Mouse (Mus musculus): Measurements from ENCODE around the gene Mob3a. TPM values are rescaled to one million over a fixed set of nuclear protein-coding genes. Genes with fewer than 3 reads are reported as not detected.
"Not testable (repeated sequence)": the region's sequence is repeated elsewhere in the genome, so short reads cannot be mapped to it uniquely, and the experiment has no call there.

Gene Mob3a
- total RNA-seq, 2 experiments from 2014 or later, result 5.5 to 7.4 TPM

DNA sequence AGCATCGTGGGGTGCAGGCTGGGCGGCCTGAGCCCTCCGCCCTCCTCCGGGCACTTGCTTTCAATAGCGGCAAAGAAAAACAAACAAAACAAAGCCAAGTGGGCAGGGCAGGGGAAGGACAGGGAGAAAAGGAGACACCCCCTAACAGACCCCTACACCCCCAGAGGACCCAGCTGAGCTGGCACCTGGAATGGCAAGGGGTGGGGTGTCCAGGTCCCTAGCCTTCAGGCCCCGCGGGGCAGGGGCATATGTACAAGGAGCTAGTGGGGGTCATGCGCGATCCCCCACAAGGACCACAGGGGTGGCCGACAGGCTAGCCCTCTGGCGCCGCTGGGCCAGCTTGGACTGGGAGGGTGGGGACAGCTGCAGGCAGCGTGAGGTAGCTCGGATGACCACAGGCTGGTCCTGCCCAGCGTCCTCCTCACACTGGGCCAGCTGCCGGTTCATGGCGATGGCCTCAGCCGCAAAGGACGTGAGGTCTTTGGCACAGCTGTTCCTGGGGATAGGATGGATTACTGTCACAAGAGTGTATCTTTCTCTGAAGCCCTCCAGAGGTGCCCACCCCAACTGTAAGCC, 34.9 kb downstream of the Mob3a start:
- DNase-seq, result peak; percentile 73
- intact Hi-C loops (cut with DNase I; ENCODE audit: low total_unique reads), result no loop called here

DNA sequence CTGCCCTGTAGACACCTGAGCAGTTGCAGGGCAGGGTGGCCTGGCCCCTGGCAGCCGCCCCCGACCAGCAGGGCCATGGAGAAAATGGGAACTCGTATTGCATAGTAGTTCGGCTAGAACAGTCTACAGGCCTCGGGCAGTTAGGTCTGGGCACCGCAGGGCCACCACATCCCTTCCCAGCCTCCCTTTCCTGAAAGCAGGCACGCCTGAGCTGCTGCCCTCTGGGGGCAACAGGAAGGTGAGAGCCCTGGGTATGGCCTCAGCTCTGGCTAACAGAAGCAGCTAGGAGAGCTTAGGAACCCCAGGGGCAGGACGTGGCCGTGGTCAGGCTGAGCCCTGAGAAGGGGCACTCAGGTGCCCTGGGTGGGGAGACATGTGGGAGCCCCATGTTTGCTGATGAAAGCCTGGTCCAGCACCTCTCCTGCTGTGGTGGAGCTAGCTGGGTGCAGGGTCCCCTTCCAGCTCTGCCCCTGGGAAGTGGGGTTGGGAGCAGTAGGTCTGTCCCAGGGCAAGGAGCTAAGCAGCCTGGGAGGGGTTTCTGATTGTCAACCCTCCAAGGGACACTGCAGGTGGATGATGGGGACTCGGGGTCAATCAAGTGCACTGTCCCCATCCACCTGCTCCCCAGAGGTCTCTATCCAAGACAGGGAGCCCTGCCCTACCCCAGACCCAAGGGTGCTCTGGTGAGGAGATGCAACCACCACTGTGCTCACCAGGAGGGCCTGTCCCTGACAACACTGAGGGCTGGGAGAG, 35.6 kb downstream of the Mob3a start:
- no peak for DNase-seq
- intact Hi-C loops (cut with DNase I; ENCODE audit: low total_unique reads), result no loop called here

DNA sequence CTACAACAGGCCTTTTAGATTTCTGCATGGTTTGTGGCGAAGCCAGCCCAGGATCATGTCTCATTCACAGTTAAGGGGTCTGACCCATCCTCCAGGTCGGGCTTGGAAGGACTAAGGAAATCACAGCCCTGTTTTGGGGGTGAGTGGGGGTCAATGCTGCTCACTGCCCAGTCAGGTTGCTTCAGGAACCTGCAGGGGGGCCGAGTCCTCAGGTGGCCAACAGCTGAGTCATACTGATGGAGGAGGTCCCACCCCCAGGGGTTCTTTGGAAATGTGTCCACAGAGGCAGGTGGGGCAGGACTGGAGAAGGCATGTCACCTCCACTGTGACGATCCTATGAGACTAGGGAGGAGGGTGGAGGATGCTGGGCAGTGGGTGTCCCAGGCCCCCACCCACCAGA, 36.3 kb downstream of the Mob3a start:
- no peak for DNase-seq
- intact Hi-C loops (cut with DNase I; ENCODE audit: low total_unique reads), result no loop called here

DNA sequence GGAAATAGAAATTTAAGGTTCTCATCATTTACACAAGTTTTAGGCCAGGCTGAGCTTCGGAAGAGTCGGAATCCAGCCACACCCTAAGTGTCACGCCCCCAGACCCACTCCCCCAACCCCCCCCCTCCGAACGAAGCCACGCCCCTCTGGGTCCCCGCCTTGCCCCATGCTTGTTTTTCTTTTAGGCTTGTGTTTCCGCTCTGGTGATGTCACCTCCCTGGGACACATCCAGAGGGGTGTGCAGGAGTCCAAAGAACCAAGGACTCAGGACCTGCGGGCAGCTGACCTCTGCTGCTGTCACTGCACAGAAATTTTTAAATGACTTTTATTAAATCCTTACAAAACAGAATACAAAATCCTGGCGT, 36.8 kb downstream of the Mob3a start:
- intact Hi-C loops (cut with DNase I; ENCODE audit: low total_unique reads), result no loop called here
- DNase-seq, result peak; percentile 87

DNA sequence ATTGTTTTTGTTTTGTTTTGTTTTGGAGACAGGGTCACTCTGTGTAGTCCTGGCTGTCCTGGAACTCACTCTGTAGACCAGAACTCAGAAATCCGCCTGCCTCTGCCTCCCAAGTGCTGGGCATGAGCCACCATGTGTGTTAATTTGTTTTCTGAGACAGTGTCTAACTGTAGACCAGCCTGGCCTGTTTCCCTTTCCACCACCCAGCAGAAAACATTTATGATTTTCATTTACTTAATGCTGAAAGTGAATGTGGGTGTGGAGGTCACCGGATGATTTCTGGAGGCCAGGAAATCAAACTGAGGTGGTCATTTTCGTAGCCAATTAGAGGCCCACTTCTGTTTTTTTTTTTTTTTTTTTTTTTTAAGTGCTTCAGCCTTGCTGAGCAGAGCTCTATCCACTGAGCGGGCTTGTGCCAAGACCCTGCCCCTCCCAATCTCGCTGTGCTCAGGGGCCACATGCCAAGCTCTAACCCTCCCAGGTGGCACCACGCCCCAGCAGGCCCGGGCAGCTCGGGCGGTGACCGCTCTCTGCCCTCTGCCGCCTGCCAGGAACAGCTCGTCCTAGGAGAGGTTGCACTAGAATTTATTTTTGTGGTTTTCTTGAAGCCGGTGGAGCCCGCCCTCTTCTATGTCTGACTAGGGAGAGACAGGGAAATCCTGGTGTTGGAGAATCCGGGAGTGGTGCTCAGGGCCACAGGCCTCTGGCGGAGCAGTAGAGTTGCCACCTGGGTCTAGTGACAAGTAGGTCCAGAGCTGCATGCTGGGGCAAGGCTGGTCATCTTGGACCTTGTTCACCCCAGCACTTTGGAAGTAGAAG, 37.4 kb downstream of the Mob3a start:
- intact Hi-C loops (cut with DNase I; ENCODE audit: low total_unique reads), result no loop called here
- peak; percentile 93 for DNase-seq

DNA sequence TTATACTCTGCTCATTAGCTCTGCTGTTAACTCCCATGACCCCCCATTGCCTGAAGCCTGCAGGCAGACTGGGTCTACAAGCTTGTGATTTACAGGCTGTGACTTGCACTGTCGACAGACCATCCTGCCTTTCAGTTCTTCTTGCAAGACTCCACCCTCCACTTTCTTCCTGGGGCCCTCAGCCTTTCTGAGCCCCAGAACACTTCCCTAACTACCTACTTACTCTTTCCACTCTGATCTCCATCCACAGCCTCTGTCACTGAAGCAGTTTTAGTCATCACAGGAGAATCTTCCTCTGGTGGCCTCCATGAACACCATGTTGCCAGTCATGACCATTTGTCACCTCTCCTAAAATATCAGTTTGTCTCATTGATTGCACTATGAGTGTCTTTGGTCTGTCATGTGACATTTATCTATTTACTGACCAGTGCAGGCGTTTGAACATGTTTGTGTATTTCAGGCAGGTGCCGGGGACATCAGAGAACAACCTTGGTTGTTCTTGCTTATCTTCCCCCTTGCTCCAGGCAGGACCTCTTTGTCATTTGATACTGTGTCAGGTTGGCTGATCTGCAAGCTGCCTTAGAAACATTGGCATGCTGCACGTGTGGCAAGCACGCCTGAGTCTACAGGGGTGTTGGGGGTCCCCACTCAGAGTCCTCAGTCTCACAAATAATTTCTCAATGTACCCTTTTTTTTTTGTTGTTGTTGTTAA, 38.1 kb downstream of the Mob3a start:
- intact Hi-C loops (cut with DNase I; ENCODE audit: low total_unique reads), result no loop called here
- DNase-seq, result no peak

DNA sequence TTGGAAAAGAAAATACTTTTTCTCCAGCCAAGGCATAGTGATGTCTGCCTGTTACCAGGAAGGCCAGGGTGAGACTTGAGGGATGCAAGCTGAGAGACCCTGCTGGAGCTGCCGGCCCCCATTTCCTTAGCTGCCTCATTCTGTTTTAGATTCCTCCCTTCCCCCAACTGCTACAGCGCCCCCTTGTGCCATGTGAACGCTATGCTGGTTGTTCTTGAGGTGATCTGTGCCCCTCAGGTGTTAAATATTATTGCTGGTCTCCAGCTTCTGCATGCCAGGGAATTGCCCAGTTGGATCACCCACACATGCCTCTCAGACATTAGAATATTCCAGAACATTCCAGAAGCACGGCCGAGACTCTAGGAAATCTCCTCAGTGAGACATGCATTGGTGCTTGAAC, 40.6 kb downstream of the Mob3a start:
- DNase-seq, result peak; percentile 56
- intact Hi-C loops (cut with DNase I; ENCODE audit: low total_unique reads), result no loop called here

DNA sequence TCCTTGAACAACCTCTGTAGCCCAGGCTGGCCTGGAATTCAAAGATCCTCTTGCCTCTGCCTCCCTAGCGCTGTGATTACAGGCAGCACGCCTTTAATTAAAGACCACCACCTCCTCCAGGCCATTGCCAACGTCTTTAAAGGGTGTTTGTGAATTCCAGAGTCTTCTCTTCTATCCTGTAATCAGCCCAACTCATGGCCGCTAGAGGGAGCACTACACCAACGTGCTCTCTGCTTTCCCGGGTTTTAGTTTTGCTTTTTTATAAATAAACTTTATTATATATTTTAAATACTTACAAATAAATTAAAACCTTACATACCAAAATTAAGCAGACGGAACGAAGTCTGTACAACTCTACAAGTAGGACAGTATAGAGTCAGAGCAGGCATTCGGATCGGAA, 42.6 kb downstream of the Mob3a start:
- peak; percentile 72 for DNase-seq
- intact Hi-C loops (cut with DNase I; ENCODE audit: low total_unique reads), result no loop called here

DNA sequence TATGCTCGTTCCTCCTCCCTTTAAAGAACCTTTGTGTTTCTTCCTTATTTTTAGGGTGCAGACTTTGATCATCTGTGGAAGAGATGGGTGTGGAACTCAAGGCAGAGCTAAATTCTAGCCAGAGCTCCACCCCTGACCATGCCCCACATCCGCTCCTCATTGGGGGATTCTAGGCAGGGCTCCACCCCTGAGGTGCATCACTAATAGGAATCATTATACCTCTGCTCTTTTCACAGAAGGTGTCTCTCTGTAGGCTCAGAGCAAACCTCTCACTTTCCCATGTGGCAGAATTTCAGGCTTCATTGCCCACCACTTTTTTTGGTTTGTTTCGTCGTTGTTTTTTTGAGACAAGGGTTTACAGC, 43.0 kb downstream of the Mob3a start:
- no peak for DNase-seq
- intact Hi-C loops (cut with DNase I; ENCODE audit: low total_unique reads), result no loop called here

DNA sequence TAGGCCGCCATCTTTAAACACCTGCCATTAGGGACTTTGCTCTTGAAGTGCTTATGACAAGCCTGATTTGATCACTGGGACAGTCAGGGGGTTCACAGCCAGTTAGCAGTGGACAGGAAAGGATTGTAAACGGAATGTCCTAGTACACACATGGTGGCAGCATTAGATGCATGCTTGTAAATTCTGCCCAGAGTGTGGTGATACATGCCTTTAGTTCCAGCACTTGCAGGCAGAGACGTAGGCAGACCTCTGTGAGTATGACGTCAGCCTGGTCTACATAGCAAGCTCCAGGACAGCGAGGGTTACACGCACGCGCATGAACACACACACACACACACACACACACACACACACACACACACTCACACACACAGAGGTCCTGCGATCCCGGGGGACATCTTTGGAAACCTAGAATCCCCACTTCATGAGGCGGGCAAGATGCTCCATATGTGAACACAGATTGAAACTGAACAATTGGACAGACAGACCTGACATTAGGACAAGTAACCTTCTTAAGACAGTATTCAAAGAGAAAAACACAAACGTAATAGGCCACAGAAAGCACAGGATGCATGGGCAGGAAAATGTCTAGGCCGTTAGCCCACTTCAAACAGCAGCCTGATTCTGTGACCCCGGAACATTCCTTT, 43.5 kb downstream of the Mob3a start:
- no peak for DNase-seq
- intact Hi-C loops (cut with DNase I; ENCODE audit: low total_unique reads), result no loop called here

DNA sequence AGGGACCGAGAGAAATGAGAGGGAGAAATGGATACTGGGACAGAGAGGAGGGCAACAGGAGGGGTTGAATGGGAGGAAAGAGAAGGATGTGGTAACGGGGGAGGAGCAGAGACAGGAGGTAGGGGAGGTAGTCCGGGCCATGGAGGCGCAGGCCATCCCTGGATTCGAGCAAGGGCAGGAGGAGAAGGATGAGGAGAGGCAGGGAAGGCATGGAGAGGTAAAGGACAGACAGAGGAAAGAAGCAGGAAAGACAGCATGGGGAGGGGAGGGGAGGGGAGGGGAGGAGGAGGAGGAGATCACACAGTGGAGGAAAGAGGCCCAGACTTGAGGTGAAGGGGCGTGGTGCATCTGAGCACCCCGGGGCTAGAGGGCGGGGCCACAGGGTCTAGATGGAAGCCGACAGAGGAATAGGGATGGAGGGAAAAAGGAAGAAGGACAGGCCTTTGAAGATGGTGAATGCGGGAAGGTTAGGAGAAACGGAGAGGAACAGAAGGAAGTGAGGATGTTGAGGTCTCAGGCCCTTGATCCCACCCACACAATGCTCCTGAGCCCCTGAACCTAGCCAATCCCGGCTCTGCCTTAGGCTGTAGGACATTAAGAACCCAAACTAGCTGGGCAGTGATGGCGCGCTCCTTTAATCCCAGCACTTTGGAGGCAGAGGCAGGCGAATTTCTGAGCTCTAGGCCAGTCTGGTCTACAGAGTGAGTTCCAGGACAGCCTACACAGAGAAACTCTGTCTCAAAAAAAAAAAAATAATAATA, 44.7 kb downstream of the Mob3a start, which contains the start of gene Btbd2:
Gene Btbd2 (minus strand): TSS at position 209 of the 761 bp plus-strand sequence.
- no peak for DNase-seq
- intact Hi-C loops (cut with DNase I; ENCODE audit: low total_unique reads), result no loop called here

DNA sequence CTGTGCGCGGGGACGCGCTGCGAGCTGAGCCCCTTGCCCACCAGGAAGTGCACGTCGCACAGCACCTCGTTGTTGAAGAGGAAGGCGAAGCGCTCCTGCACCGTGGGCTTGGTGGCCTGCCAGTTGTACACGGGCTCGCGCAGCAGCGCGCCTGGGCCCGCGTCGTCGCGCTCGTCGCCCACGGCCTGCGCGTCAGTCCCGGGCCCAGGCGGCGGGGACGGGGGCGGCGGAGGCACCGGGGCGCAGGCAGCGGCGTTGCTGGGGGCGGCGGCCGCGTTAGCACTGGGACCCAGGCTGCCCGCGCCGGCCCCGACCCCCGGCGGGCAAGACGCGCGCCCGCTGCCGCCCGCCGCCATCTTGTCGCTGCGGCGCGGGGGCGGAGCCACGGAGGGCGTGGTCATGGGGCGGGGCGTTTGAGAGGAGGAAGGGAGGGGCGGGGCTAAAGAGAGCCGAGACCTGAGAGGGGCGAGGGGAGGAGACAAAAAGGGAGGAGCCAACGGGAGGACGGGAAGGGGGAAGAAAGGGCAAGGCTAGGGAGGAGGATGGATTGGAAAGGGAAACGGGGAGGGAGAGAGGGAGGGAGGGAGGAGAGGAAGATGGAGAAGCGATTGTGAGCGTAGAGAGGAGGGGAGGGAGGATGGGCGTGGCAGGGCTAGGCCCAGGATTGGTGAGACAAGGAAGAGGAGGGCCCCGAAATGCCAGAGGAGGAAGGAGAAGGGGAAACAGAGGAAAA, 45.5 kb downstream of the Mob3a start:
- DNase-seq, result peak; percentile 98
- intact Hi-C loops (cut with DNase I; ENCODE audit: low total_unique reads), result no loop called here

DNA sequence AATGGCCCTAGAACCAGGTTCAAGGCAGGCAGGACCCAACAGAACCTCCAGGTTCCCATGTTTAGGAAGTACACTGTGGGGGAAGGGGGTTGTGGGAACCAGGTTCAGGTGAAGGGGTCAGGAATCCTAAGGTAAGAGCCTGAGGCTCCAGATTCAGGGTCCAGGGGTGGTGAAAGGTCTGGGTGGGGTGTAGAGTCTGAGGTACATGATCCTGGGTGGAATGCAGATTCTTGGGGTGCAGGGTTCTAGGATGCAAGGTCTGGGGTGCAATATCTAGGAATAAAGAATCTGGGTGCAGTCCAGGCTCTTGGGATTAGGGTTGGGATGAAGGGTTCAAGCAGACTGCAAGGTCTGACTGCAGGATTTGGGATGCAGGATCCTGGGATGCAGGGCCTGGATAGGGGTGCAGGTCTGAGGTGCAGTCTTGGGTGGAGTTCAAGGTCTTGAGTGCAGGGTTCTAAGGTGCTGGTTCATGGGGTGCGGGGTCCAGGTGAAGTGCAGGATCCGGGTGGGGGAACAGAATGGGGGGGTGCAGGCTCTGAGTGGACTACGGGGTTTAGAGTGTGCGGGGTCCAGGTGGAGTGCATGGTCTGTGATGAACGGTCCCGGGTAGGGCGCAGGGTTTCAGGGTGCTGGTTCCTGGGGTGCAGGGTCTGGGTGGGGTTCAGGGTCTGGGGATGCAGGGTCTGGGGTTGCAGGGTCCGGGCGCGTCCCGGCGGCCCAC, 46.2 kb downstream of the Mob3a start:
- no peak for DNase-seq
- intact Hi-C loops (cut with DNase I; ENCODE audit: low total_unique reads), result no loop called here

DNA sequence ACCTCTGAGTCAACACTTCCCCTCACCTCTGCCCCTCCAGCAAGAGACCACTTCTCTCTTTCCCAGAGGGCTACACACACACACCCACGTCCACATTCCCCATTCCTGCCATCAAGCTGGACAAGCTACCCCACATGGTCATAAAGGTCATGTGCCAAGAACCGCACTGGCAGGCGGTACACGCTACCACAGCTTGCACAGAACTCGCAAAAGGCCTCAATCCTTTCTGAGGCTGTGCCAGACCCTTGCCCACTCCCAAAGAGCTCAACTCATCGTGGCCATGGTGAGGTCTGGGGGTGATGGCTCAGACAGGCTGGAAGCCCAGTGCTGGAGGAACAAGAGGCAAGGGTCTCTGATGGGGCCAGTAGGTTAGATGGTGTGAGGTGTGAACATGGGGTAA, 46.9 kb downstream of the Mob3a start:
- intact Hi-C loops (cut with DNase I; ENCODE audit: low total_unique reads), result loop anchor here (5.0 kb wide), 1 partner anchor 37 kb away; no protein-coding TSS in a partner anchor
- DNase-seq, result no peak

DNA sequence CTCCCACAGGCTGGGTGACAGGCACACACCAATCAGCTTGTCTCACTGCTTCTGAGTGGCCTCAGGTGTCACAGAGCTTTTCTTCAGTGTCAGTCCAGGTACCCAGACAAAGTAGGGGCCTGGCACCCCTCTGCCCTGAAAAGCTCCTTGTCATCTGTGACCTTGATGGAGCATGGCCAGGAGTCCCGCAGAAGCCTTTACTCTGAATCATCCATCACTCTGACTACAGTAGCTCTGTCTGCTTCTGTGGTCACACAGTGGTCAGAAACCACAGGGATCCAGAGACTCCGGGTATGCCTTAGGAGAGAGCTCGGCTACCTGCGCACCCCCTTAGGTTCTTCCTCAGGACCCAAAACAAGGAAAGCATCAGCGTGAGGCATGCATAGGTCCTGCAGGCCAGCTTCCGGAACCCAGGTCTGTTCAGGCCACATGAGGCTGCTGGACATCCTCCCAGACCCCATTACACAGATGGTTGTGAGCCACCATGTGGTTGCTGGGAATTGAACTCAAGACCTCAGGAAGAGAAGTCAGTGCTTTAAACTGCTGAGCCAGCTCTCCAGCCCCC, 48.5 kb downstream of the Mob3a start:
- intact Hi-C loops (cut with DNase I; ENCODE audit: low total_unique reads), result loop anchor here (5.0 kb wide), 1 partner anchor 39 kb away; no protein-coding TSS in a partner anchor
- DNase-seq, result no peak

DNA sequence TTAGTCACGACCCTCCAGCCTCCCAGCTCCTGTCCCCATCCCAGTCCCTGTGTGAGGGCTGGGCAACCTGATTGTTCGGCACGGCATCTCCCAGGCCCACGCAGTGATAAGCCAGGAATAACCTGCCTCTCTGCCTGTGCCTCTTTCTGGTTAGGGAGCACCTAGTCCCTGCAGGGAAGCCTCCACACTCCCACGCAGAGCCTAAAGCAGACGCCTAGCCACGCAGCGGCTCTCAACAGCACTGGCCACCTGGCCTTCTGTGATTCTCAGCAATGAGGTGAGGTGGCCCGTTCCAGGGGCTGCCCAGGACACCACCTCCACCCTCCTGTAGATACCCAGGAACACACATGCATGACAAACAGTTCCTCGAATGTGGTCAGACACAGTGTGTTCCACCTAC, 51.4 kb downstream of the Mob3a start:
- intact Hi-C loops (cut with DNase I; ENCODE audit: low total_unique reads), result loop anchor here (5.0 kb wide), 1 partner anchor 42 kb away; no protein-coding TSS in a partner anchor
- no peak for DNase-seq

DNA sequence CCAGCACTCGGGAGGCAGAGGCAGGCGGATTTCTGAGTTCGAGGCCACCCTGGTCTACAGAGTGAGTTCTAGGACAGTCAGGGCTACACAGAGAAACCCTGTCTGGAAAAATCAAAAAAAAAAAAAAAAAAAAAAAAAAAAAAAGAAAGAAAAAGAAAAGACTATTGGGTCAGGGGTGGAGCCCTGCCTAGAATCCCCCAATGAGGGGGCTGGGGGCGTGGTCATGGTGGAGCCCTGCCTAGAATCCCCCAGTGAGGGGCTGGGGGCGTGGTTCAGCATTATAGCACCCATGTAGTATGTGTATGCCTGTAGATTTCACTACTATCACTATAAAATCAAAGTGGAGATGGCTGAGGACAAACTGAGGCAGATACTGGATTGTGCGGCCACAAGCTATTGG, 51.9 kb downstream of the Mob3a start:
- intact Hi-C loops (cut with DNase I; ENCODE audit: low total_unique reads), result loop anchor here (5.0 kb wide), 1 partner anchor 42 kb away; no protein-coding TSS in a partner anchor
- DNase-seq, result not testable (repeated sequence)
